Comparison of ENCODE assay signal across 13 mouse cellular contexts in the genomic region with DNA sequence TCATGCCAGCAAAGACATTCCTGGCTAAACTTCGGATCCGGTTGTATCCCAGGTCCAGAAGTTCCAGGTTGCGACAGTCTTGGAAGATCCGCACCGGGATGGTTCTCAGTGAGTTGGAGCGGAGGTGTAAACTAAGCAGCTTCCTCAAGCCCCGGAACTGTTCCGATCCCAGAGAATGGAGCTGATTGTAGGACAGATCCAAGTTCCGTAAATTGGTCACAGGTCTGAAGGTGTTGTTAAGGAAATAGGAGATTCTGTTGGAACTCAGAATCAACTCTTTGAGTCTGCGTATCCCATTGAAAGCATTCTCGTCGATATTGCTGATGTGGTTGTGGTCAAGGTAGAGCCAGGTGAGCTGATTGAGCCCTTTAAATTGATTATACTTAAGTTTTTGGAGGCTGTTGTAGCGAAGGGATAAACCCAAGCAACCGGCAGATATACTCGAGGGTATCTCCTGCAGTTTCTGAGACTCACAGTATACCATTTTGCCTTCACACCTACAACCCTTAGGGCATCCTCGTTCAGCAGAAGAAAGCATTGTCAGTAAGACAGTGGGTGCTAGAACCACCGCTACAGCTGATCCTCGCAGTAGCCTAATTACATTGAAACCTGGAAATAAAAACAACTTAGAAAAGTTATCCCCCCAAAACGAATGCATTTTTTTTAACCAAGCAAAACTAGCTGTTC. TPM values are rescaled to one million over a fixed set of nuclear protein-coding genes. Genes with fewer than 3 reads are reported as not detected.
DNase-seq lines count a peak whose midpoint lies in the region; ATAC-seq lines count a peak whose summit lies in the region.
"Had no signal": no experiment of that assay in that cellular context is flagged by ENCODE, and none has a peak within 500 bp of the region (broad histone marks: within the 10 kb centered on the region; RNA-seq: fewer than 3 reads in every experiment).

No protein-coding gene starts in this region.

- H3K36me3 ChIP-seq in forebrain, embryonic 13.5 days (ENCODE audit: poor library complexity, severe bottlenecking) = no peaks in the 10 kb centered on the region
- H3K36me3 ChIP-seq in limb, embryonic 13.5 days = no peaks in the 10 kb centered on the region
- no peaks in the 10 kb centered on the region for H3K36me3 ChIP-seq in stomach, embryonic 14.5 days (ENCODE audit: control insufficient read depth, insufficient read depth, low read length)

- peak; percentile 35 to 47 for DNase-seq in left cerebral cortex, postnatal 25 days (ENCODE audit: low spot score in 2 of 2)
- no peak for DNase-seq in left cerebral cortex, adult 11 months (ENCODE audit: low spot score)
- no peak for DNase-seq in kidney, adult 9 months
- DNase-seq in kidney, adult 8-10 months = no peak
- no peak for DNase-seq in spleen, adult 12 weeks (ENCODE audit: low spot score)
- DNase-seq: adrenal gland, postnatal 25 days; heart, postnatal 10 days had no signal

- peak overlapping the region; percentile 49 for H3K4me3 ChIP-seq in forebrain, embryonic 13.5 days
- no peak overlapping the region for H3K4me3 ChIP-seq in limb, embryonic 13.5 days
- H3K4me3 ChIP-seq in stomach, embryonic 14.5 days (ENCODE audit: low read depth, low read length) = peak overlapping the region; percentile 20; the same call in 1 of the 2 replicates
- H3K4me3 ChIP-seq: erythroblast, embryonic 14.5 days had no signal

- no peak for ATAC-seq in forebrain, embryonic 13.5 days
- ATAC-seq in limb, embryonic 13.5 days (ENCODE audit: low FRiP score, low read depth) = no peak
- no peak for ATAC-seq in stomach, embryonic 14.5 days (ENCODE audit: insufficient number of reproducible peaks, insufficient read depth, low FRiP score, low read depth)

- intact Hi-C loops in left cerebral cortex, postnatal 25 days (cut with DNase I) = loop anchor here (5.0 to 10.0 kb wide), 7 partner anchors 128 to 1678 kb away; a partner anchor contains a TSS

- H3K9me3 ChIP-seq in forebrain, embryonic 13.5 days (replicated peaks) = no peaks in the 10 kb centered on the region
- H3K9me3 ChIP-seq in limb, embryonic 13.5 days = no peaks in the 10 kb centered on the region
- H3K9me3 ChIP-seq in stomach, embryonic 14.5 days (ENCODE audit: control insufficient read depth, low read depth, low read length) = no peaks in the 10 kb centered on the region

- H3K4me2 ChIP-seq in forebrain, embryonic 13.5 days = peak overlapping the region; percentile 89
- H3K4me2 ChIP-seq in limb, embryonic 13.5 days (replicated peaks) = peak overlapping the region; percentile 72
- peak overlapping the region; percentile 61; the same call in 1 of the 2 replicates for H3K4me2 ChIP-seq in stomach, embryonic 14.5 days (replicated peaks; ENCODE audit: low read depth, low read length)

- H3K9ac ChIP-seq in forebrain, embryonic 13.5 days = 0 out of 2 replicates have a peak overlapping the region, but pooled peaks have one; percentile 62
- no peak overlapping the region for H3K9ac ChIP-seq in limb, embryonic 13.5 days
- H3K9ac ChIP-seq in stomach, embryonic 14.5 days (replicated peaks; ENCODE audit: low read depth, low read length) = no peak overlapping the region

- peaks cover 13% of the 10 kb centered on the region for H3K27me3 ChIP-seq in forebrain, embryonic 13.5 days
- peaks cover 63% of the 10 kb centered on the region for H3K27me3 ChIP-seq in limb, embryonic 13.5 days
- 0 out of 2 replicates have a peak, but pooled peaks cover 8% of the 10 kb centered on the region for H3K27me3 ChIP-seq in stomach, embryonic 14.5 days (ENCODE audit: control insufficient read depth, insufficient read depth, low read length)

- H3K4me1 ChIP-seq in forebrain, embryonic 13.5 days = peaks cover 42% of the 10 kb centered on the region
- H3K4me1 ChIP-seq in limb, embryonic 13.5 days = peaks cover 14% of the 10 kb centered on the region
- 0 out of 2 replicates have a peak, but pooled peaks cover 3% of the 10 kb centered on the region for H3K4me1 ChIP-seq in stomach, embryonic 14.5 days (ENCODE audit: control insufficient read depth, insufficient read depth, low read length)

- no peak overlapping the region for H3K27ac ChIP-seq in forebrain, embryonic 13.5 days
- H3K27ac ChIP-seq in limb, embryonic 13.5 days = no peak overlapping the region
- no peak overlapping the region for H3K27ac ChIP-seq in stomach, embryonic 14.5 days (ENCODE audit: low read length)

- WGBS in forebrain, embryonic 13.5 days = 17% methylated on average over 19 of the region's 19 CpGs
- 23% methylated on average over 19 of the region's 19 CpGs for WGBS in limb, embryonic 13.5 days
- 30% methylated on average over 19 of the region's 19 CpGs for WGBS in stomach, embryonic 14.5 days

RNA-seq across cellular contexts. Expression of a gene that starts 1.2 kb away (rescaled TPM):
- total RNA-seq in left cerebral cortex, postnatal 25 days (2021) = 10 to 100 TPM; 75.3 to 82.2 TPM
- 8.1 and 11.7 TPM in 2 replicates for polyA plus RNA-seq in forebrain, embryonic 13.5 days (2015; fragmentation: Nextera tagmentation; extraction: Ambion mirVana)
- polyA plus RNA-seq in limb, embryonic 13.5 days (2015; fragmentation: Nextera tagmentation; extraction: Ambion mirVana) = 1.5 and 1.8 TPM in 2 replicates
- polyA plus RNA-seq in stomach, embryonic 14.5 days (2014; fragmentation: Nextera tagmentation; extraction: Ambion mirVana) = 5.2 and 7.1 TPM in 2 replicates
- total RNA-seq: ES-E14; megakaryocyte progenitor cell, adult 5-6 weeks had no signal
- polyA plus RNA-seq: erythroblast, embryonic 14.5 days had no signal

Comparison
In these comparisons a context has a peak if more than half of its experiments do, and no peak if none do; other contexts are left out.
1. DNase-seq: peak in left cerebral cortex, postnatal 25 days (2 of 2); none in left cerebral cortex, adult 11 months (single experiment), kidney, adult 9 months (single experiment), kidney, adult 8-10 months (0 of 2) and spleen, adult 12 weeks (single experiment).
2. Peak in every context shown above with its lines, with median percentiles within 50 percentile points of each other: H3K4me2 ChIP-seq.